Mouse (Mus musculus) C2C12 (cell line): ENCODE data around the gene C130074G19Rik.

Source experiments
- CEBPB ChIP-seq: IDR thresholded peaks from one replicate; pipeline ENCODE4 v1.6.1; 2011; ENCODE audit warnings: low read depth, mild to moderate bottlenecking, control low read depth, moderate library complexity
- CTCF ChIP-seq: IDR thresholded peaks from one replicate; pipeline ENCODE4 v1.5.1; 2011; ENCODE audit not compliant: control insufficient read depth, insufficient read depth, insufficient read length
- FOSL1 ChIP-seq: IDR thresholded peaks from one replicate; pipeline ENCODE4 v1.8.0; 2011; ENCODE audit warnings: mild to moderate bottlenecking, low read length; ENCODE audit not compliant: poor library complexity, insufficient read depth, severe bottlenecking
- MAX ChIP-seq: IDR thresholded peaks from one replicate; pipeline ENCODE4 v1.6.1; 2011; ENCODE audit warnings: mild to moderate bottlenecking, control low read depth
- MYOD1 ChIP-seq: IDR thresholded peaks from one replicate; pipeline ENCODE4 v1.6.1; 2011; ENCODE audit warnings: low read depth; ENCODE audit not compliant: control insufficient read depth, insufficient read length
- MYOG ChIP-seq: IDR thresholded peaks from one replicate; pipeline ENCODE4 v1.6.1; 2011; ENCODE audit not compliant: control insufficient read depth, insufficient read length; ENCODE audit errors: extremely low read depth
- USF1 ChIP-seq: IDR thresholded peaks from one replicate; pipeline ENCODE4 v1.6.1; 2011; ENCODE audit warnings: low read depth, mild to moderate bottlenecking, control low read depth, moderate library complexity

DNA sequence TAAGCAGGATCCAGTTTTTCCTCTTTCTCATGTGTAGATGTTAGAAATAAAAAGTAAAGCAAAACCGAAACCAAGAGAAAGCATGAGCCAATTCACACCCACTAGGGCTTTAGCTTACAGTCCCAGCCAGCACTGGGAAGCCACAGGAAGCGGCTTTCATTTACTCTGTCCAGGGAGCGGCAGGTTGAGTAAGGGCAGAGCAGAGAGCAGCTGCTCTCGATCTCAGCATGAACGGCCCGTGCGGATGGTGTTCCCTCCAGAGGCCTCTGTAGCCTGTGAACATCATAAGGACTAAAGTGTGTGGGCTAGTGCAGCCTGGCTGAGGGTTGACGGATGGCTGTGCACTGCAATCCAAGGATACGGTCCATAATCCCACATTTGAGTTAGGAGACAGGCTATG is 25.5 kb upstream of the C130074G19Rik start:
- TF ChIP-seq CTCF = no peak
- TF ChIP-seq FOSL1 = no peak
- TF ChIP-seq MYOG = no peak
- TF ChIP-seq USF1 = no peak
- TF ChIP-seq CEBPB = no peak
- no peak for TF ChIP-seq MYOD1
- TF ChIP-seq MAX = no peak
